In genomic region chr11:90717719-90718118, GRCm38 (mm10) we compare ENCODE assay signal across 25 mouse cellular contexts. TPM values are rescaled to one million over a fixed set of nuclear protein-coding genes. Genes with fewer than 3 reads are reported as not detected.
DNase-seq lines count a peak whose midpoint lies in the region; ATAC-seq lines count a peak whose summit lies in the region.
"Had no signal": no experiment of that assay in that cellular context is flagged by ENCODE, and none has a peak within 500 bp of the region (broad histone marks: within the 10 kb centered on the region; RNA-seq: fewer than 3 reads in every experiment).

No protein-coding gene starts in this region.

- H3K4me3 ChIP-seq in liver, embryonic 12.5 days: no peak overlapping the region
- no peak overlapping the region for H3K4me3 ChIP-seq in midbrain, embryonic 11.5 days (ENCODE audit: low read depth, low read length)
- H3K4me3 ChIP-seq in midbrain, embryonic 13.5 days (replicated peaks): no peak overlapping the region
- H3K4me3 ChIP-seq: embryonic facial prominence, embryonic 10.5 days; embryonic facial prominence, embryonic 13.5 days; gastrocnemius, adult 2 months; hindbrain, embryonic 12.5 days; hindbrain, embryonic 15.5 days had no signal

- intact Hi-C loops in left cerebral cortex, postnatal 10 days (cut with DNase I): no loop called here

- no peak overlapping the region for H3K4me2 ChIP-seq in liver, embryonic 12.5 days
- H3K4me2 ChIP-seq in midbrain, embryonic 11.5 days: no peak overlapping the region
- no peak overlapping the region for H3K4me2 ChIP-seq in midbrain, embryonic 13.5 days (replicated peaks)
- H3K4me2 ChIP-seq: embryonic facial prominence, embryonic 13.5 days; heart, embryonic 11.5 days; hindbrain, embryonic 12.5 days; hindbrain, embryonic 15.5 days had no signal

- no peak for ATAC-seq in liver, embryonic 12.5 days
- no peak for ATAC-seq in midbrain, embryonic 11.5 days (ENCODE audit: low FRiP score)
- no peak for ATAC-seq in midbrain, embryonic 13.5 days
- ATAC-seq in erythroblast, adult 5-6 weeks (replicated peaks; ENCODE audit: low FRiP score, poor library complexity, severe bottlenecking): peak; percentile 89
- ATAC-seq: forebrain, embryonic 14.5 days; forebrain, postnatal 0 days had no signal

- no peak overlapping the region for H3K27ac ChIP-seq in liver, embryonic 12.5 days
- H3K27ac ChIP-seq in midbrain, embryonic 11.5 days (ENCODE audit: low read depth, low read length): no peak overlapping the region
- no peak overlapping the region for H3K27ac ChIP-seq in midbrain, embryonic 13.5 days
- H3K27ac ChIP-seq: embryonic facial prominence, embryonic 10.5 days; embryonic facial prominence, embryonic 13.5 days; gastrocnemius, adult 2 months; hindbrain, embryonic 12.5 days; hindbrain, embryonic 15.5 days had no signal

- H3K36me3 ChIP-seq in liver, embryonic 12.5 days: no peaks in the 10 kb centered on the region
- H3K36me3 ChIP-seq in midbrain, embryonic 11.5 days (ENCODE audit: control insufficient read depth, insufficient read depth, low read length): no peaks in the 10 kb centered on the region
- no peaks in the 10 kb centered on the region for H3K36me3 ChIP-seq in midbrain, embryonic 13.5 days
- H3K36me3 ChIP-seq: embryonic facial prominence, embryonic 10.5 days; embryonic facial prominence, embryonic 13.5 days; hindbrain, embryonic 12.5 days; hindbrain, embryonic 15.5 days had no signal

- no peaks in the 10 kb centered on the region for H3K9me3 ChIP-seq in liver, embryonic 12.5 days (replicated peaks)
- no peaks in the 10 kb centered on the region for H3K9me3 ChIP-seq in midbrain, embryonic 11.5 days (ENCODE audit: control insufficient read depth, low read length)
- no peaks in the 10 kb centered on the region for H3K9me3 ChIP-seq in midbrain, embryonic 13.5 days
- H3K9me3 ChIP-seq: embryonic facial prominence, embryonic 10.5 days; embryonic facial prominence, embryonic 13.5 days; hindbrain, embryonic 12.5 days; hindbrain, embryonic 15.5 days had no signal

- H3K4me1 ChIP-seq in liver, embryonic 12.5 days: peaks cover 5% of the 10 kb centered on the region
- H3K4me1 ChIP-seq in midbrain, embryonic 11.5 days (ENCODE audit: control insufficient read depth, insufficient read depth, low read length): no peaks in the 10 kb centered on the region
- peaks cover 3% of the 10 kb centered on the region for H3K4me1 ChIP-seq in midbrain, embryonic 13.5 days (replicated peaks)
- H3K4me1 ChIP-seq: embryonic facial prominence, embryonic 10.5 days; embryonic facial prominence, embryonic 13.5 days had no signal

- peak; percentile 26 for DNase-seq in liver
- DNase-seq in midbrain, embryonic 11.5 days (ENCODE audit: low spot score, missing footprints): peak; percentile 21
- no peak for DNase-seq in left cerebral cortex, postnatal 10 days (ENCODE audit: extremely low spot score in 1 of 2, low spot score in 2 of 2)
- DNase-seq in layer of hippocampus, postnatal 25 days (ENCODE audit: extremely low spot score in 1 of 2, low spot score in 1 of 2): no peak
- no peak for DNase-seq in cerebellum, postnatal 36 days
- DNase-seq: adrenal gland, postnatal 10 days; adrenal gland, postnatal 36 days; B cell, adult 2 months; cerebellum, adult 18-20 months; cerebellum, adult 9-10 months; cerebellum, postnatal 14 days; embryo, embryonic 11 days; forebrain, postnatal 0 days; gastrocnemius, adult 2 months; gastrocnemius, postnatal 14 days; heart, adult 11 months had no signal

- no peaks in the 10 kb centered on the region for H3K27me3 ChIP-seq in liver, embryonic 12.5 days (replicated peaks)
- H3K27me3 ChIP-seq in midbrain, embryonic 11.5 days (ENCODE audit: control insufficient read depth, insufficient read depth, low read length): no peaks in the 10 kb centered on the region
- no peaks in the 10 kb centered on the region for H3K27me3 ChIP-seq in midbrain, embryonic 13.5 days
- H3K27me3 ChIP-seq: embryonic facial prominence, embryonic 13.5 days; hindbrain, embryonic 12.5 days; hindbrain, embryonic 15.5 days had no signal

- H3K9ac ChIP-seq in liver, embryonic 12.5 days: no peak overlapping the region
- H3K9ac ChIP-seq in midbrain, embryonic 11.5 days (ENCODE audit: low read length): no peak overlapping the region
- H3K9ac ChIP-seq in midbrain, embryonic 13.5 days (replicated peaks): no peak overlapping the region
- H3K9ac ChIP-seq: embryonic facial prominence, embryonic 13.5 days; forebrain, postnatal 0 days; hindbrain, embryonic 12.5 days; hindbrain, embryonic 15.5 days had no signal

- WGBS in liver, embryonic 12.5 days (ENCODE audit: insufficient replicate concordance): 71% methylated on average over 3 of the region's 3 CpGs
- 89% methylated on average over 3 of the region's 3 CpGs for WGBS in midbrain, embryonic 11.5 days
- WGBS in midbrain, embryonic 13.5 days: 91% methylated on average over 3 of the region's 3 CpGs

RNA-seq across cellular contexts. Expression of gene Tom1l1, which starts 29.6 kb away (rescaled TPM):
- polyA plus RNA-seq in liver, embryonic 12.5 days (2016; fragmentation: Nextera tagmentation; extraction: Ambion mirVana): 60.4 and 64.9 TPM in 2 replicates
- 17.4 and 18.7 TPM in 2 replicates for polyA plus RNA-seq in midbrain, embryonic 11.5 days (2014; fragmentation: Nextera tagmentation; extraction: Ambion mirVana)
- 12.8 and 13.1 TPM in 2 replicates for polyA plus RNA-seq in midbrain, embryonic 13.5 days (2015; fragmentation: Nextera tagmentation; extraction: Ambion mirVana)
- total RNA-seq in erythroblast, adult 5-6 weeks (2015; ENCODE audit: low replicate concordance): 45.1 and 50.1 TPM in 2 replicates
- 99.1 and 124 TPM in 2 replicates for total RNA-seq in erythroblast, adult 5-6 weeks (2017; ENCODE audit: low replicate concordance)
- total RNA-seq in left cerebral cortex, postnatal 10 days (2021): 10 to 100 TPM; 17.1 to 19.3 TPM
- 10 to 100 TPM; 19.7 to 23.4 TPM for total RNA-seq in layer of hippocampus, postnatal 25 days (2021)

Comparison
In these comparisons a context has a peak if more than half of its experiments do, and no peak if none do; other contexts are left out.
1. DNase-seq: peak in liver (single experiment) and midbrain, embryonic 11.5 days (single experiment); none in left cerebral cortex, postnatal 10 days (0 of 2), layer of hippocampus, postnatal 25 days (0 of 2) and cerebellum, postnatal 36 days (0 of 2).